Mouse (Mus musculus) ovary, postnatal 36 days (tissue): ENCODE results near the gene Nipsnap2.
"Not testable (repeated sequence)": the region's sequence is repeated elsewhere in the genome, so short reads cannot be mapped to it uniquely, and the experiment has no call there.

Source experiments
- DNase-seq: peaks from one replicate; pipeline ENCODE4 v3.0.0; 2022; ENCODE audit warnings: low spot score, mixed read lengths

Nipsnap2 gene

DNA sequence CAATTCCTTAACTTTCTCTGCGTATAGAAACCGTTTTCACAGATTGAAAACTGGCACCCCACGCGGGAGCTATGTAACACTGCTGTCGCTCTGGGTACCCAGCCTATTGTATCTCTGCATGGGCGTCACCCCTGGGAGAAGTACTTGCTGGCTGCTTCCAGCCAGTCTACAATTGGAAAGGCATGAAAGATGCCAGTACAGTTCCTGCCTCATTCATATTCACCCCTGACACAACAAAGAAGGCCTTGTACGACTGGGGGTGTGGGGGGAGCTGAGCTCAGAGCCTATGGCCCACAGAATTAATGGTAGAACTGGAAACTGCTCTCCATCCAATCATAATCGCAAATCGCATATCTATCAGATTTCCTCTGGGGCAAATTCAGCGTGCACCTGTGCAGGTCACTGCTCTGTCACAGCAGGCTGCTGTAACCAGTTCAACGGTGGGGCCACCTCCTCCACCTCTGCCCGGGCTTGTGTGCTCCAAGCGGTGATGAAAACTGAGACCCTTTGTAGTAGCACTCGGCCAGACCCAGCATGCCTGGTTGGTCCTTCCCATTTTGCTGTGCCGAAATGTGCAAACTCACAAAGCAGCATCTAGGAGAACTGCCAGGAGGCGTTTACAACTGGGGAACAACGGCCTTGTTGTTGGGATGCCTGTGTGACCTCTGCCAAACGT lies 37.1 kb downstream of the Nipsnap2 start:
- DNase-seq = no peak

- no peak for DNase-seq
Measured at GRCm38 (mm10) chr5:129770443-129771355, 45.8 kb downstream of the Nipsnap2 start.

GRCm38 (mm10) chr5:129772433-129772832 lies 47.6 kb downstream of the Nipsnap2 start:
- DNase-seq = no peak

GRCm38 (mm10) chr5:129773330-129773729 lies 48.5 kb downstream of the Nipsnap2 start:
- not testable (repeated sequence) for DNase-seq

GRCm38 (mm10) chr5:129774661-129775060 lies 49.8 kb downstream of the Nipsnap2 start:
- DNase-seq = no peak

DNA sequence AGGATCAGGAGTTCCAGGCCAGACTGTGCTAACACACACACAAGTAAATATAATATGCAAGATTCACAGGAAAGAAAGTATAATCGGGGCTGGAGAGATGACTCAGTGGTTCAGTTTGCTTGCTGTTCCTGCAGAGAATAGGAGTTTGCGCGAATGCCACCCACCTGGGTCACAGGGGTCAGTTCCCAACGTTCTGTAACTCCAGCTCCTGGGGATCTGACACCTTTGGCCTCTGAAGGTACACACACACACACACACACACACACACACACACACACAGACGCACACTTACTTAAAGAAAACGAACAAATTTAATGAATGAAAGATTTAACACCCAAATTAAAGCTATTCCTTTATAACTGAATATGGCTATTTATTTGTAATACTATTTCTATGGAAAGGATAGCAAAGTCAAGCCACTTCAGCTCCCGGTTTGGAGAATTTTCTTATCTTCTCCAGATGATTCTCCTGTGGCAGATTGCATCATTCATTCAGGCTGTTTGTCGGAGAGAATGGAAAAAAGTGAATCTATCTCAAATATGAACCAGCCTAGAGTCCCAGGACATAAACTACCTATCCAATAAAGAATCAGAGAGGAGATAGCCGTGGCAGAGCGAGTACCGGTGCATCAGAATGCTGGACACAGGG lies 53.6 kb downstream of the Nipsnap2 start:
- DNase-seq = no peak

- DNase-seq = peak; percentile 84
Measured at GRCm38 (mm10) chr5:129778996-129779716, 54.3 kb downstream of the Nipsnap2 start.

DNA sequence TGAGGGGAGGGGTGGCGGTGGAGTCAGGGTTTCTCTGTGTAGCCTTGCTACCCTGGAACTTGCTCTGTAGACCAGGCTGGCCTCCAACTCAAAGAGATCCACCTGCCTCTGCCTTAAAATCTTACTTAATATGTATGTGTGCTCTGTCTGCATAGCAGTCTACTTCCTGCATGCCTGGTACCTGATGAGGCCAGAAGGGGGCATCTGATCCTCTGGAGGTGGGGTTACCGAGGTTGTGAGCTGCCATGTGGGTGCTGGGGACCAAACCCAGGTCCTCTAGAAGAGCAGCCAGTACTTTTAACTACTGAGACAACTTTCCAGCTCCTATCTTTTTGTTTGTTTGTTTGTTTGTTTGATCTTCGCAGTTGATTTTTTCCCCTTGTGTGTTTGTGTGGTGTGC lies 55.3 kb downstream of the Nipsnap2 start:
- DNase-seq = no peak

DNA sequence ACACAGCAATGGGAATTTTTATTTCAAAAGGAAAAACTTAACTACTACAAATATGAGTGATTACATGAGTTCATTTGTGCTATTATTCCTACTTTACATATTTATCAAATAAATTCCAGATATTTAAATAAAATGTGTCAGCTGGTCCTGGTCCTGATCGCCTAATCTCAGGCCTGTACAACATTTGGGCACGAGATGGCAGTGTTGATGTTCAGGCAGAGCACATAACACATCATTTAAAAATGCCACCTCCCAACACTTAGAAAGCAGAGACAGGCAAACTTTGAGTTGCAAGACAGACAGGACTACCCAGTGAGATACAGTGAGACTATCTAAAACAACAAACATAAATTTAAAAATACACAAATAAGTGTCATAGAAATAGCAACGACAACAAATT lies 57.3 kb downstream of the Nipsnap2 start:
- DNase-seq = no peak

DNA sequence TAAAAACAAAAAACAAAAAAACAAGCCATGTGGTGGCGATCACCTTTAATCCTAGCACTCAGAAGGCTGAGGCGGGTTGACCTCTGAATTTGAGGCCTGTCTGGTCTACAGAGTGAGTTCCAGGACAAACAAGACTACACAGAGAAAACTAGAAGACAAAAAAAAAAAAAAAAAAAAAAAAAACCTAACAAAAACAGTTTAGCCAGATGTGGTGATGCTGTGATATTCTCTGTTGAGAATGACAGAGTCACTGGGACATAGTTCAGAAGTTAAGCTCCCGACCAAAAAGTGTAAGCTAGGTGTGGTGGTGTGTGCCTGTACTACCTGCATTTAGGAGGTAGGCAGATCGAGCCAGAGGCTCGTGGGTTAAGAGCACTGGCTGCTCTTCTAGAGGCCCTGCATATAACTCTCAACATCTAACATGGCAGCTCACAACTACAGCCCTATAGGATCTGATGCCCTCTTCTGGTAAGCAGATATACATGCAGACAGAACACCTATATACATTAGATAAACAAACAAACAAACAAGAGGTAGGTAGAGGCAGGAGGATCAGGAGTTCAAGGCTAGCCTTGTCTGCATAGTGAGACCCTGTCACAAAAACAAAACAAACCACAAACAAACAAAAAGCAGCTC lies 60.5 kb downstream of the Nipsnap2 start:
- DNase-seq = no peak

- no peak for DNase-seq
Measured at GRCm38 (mm10) chr5:129786161-129786560, 61.3 kb downstream of the Nipsnap2 start.

DNA sequence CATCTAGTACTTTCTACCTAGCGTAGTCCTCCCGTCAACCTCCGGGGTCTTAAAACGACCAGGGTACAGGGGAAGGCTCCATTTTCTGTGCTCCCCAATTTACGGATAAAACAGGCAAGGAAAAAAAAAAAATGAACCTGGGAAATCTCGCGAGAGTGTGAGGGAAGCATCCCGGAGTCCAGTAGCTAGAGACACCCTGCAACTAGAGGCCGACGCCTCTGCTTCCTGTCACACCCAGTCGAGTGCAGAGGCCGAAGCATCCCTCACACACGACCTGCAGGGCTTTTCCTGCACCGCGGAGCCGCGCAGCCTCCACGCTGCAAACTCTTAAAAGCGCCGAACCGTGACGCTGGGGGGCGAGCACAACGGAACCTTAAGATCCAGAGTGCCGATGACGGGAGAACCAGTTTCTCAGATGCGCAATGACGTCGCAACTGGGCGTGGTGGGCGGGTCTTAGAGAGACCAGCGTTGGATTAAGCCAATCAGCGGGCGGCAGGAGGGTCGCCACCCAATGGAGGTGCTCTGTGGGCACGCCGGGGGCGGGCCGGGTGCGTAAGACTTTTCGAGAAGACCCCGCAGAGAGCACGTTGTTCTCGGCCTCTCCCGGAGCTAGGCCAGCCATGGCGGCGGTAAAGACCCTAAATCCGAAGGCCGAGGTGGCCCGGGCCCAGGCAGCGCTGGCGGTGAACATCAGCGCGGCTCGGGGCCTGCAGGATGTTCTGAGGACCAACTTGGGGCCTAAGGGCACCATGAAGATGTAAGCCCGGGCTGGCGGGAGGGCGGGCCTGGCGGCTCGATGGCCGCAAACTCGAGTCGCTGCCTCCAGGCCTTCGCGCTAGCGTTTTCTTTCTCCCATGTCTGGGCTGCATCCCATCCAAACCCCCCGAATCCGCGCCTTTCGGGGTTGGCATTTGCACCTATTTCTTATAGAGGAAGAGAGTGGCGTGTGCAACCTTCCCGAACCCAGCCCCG lies 62.2 kb downstream of the Nipsnap2 start, which contains the start of gene Psph:
Gene Psph, minus strand, starts transcription at position 632 of the 973 bp plus-strand sequence.
- DNase-seq = peak; percentile 94

DNA sequence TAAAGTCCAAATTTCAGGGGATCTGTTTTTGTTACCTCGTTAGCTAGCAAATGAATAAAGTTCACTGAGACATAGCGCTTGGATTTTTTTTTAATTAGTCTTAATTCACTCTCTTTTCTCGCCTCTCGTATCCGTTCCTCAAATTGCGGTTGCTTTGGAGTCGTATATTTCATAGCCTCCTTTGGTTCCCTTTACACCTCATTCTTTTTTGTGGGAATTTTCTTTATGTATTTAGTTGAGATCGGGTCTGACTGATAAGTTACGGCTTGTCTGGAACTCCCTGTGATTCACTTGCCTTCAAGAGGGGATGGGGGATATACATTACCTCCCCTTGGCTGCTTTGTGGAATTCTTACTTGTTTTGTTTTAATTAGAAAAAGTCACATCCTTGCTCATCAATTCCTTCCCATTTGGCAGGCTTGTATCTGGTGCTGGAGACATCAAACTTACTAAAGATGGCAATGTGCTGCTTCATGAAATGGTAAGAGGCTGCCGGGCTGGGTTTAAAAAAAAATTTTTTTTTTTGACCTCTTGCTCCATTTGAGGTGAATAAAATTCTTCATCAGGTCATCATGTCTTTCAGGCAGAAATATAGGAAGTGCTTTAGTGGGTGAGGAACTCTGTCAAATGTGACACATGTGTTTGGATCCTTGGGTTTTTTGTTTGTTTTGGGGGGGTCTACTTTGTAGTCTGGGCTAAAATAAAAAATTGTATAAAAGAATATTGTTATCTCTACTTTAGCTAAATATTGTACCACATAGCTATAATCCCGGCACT lies 63.1 kb downstream of the Nipsnap2 start:
- DNase-seq = no peak

GRCm38 (mm10) chr5:129790591-129790990 lies 65.7 kb downstream of the Nipsnap2 start:
- not testable (repeated sequence) for DNase-seq
